Mouse (Mus musculus) 3134 (cell line): Measurements from ENCODE around the gene Mcat.
A peak's percentile ranks its signal among the peaks of the same experiment; 100 is the strongest.

ENCODE experiments used
- DNase-seq: peaks from one replicate; pipeline ENCODE4 v3.0.0-alpha.2; 2011; ENCODE audit warnings: low spot score; ENCODE audit not compliant: insufficient read length; ENCODE audit errors: extremely low read depth

Mcat gene

GRCm38 (mm10) chr15:83563327-83563856 lies at the start of gene Mcat, which contains the start of gene Tspo:
Mcat (minus strand) TSS chr15:83563787.
Tspo (plus strand) TSS chr15:83563592.
- peak; percentile 88 for DNase-seq

DNA sequence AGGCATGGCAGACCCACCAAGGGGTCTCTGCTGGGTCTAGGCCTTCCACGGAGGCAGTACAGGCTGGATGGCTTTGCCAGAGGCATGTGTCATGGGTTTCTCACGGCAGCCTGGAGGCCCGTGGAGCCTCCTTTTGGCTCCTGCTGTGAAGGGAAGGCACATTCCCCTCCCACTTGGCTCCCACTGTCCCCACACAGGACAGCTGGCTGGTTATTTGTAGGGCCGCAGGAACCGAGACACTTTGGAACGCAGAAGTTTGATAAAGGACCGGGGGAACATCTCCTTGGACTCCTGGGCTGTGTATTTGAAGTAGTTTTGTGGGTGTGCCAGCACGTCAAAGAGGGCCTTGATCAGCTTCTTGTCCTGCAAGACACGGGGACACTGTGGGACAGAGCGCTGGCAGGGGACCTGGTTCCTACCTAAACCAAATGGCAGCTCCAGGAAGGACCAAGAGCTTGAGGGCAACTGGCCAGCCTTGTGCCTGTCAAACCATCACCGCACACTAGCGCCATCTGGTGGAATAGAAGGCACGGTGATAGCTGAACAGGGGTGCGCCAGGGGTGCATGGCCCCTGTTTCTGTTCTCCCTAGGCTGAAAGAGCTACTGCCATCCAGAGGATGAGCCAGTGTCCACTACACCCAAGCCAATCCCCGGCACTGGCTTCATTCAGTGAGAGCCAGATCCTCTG lies 43.7 kb upstream of the Mcat start:
- DNase-seq, result peak; percentile 46

- DNase-seq, result no peak
These were observed 43.1 kb upstream of the Mcat start for GRCm38 (mm10) chr15:83606700-83607099.

DNA sequence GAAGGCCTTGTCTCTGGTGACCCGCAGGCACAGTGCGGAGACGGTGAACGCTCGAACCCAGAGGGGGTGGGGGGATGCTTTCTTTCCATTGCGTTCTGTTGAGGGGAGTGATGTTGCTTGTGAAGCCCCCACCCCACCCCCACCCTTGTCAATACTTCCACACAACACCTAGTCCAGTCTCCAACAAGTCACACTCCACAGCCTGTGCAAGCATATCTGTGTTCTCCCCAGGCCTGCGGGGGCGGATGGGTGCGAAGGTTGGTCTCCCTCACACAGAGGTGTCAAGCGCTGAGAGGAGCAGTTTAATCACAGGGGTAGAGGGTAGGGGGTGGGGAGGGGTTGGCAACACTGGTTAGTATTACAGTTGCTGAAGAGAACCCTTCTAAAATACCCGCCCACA lies 42.6 kb upstream of the Mcat start:
- DNase-seq, result no peak

- DNase-seq, result no peak
These were observed 39.8 kb upstream of the Mcat start for GRCm38 (mm10) chr15:83603426-83603825.

DNA sequence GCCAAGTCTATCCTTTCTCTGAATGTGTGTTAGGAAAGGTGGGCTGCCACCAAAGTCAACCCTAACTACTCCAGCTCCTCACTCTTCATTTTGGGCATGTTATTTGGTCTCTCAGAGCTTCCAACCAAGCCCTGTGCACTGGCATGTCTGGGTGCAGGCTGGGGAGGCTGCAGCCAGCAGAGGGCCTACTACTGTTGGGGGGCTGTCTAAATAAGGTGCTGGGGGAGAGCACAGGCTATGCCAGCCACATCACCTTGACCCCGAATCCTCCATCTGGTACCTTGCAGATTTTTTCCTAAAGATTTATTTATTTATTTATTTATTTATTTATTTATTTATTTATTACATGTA lies 39.4 kb upstream of the Mcat start:
- no peak for DNase-seq

DNA sequence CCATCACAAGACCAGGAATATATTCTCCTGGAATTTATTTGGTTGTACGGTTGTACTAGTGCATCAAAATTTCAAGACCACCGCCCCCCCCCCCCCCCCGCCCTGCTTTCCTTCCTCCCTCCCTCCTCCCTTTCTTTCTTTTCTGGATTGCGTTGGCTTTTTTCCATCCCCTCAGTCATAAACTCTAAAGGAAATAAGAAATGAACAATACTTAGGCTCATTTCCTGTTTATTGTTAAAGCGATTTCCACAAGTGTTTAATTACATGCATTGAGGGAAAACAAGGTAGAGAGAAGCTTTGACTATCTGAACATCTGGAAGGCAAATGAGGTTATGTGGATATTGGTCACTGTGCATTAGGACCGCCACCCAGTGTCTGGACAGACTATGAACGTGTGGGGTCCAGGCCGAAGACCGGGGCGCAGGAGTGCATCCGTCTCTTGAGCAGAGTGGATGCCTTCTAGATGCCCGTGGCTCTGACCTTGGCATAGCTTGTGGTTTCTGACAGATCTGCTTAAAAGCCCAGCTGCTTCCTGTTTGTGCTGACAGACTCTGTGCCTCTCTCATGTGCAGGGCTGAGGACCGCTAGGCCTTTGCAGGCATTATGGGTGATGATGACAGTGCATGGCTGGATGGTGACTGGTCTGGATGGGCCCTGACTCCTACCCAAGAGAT lies 38.9 kb upstream of the Mcat start:
- peak; percentile 34 for DNase-seq

DNA sequence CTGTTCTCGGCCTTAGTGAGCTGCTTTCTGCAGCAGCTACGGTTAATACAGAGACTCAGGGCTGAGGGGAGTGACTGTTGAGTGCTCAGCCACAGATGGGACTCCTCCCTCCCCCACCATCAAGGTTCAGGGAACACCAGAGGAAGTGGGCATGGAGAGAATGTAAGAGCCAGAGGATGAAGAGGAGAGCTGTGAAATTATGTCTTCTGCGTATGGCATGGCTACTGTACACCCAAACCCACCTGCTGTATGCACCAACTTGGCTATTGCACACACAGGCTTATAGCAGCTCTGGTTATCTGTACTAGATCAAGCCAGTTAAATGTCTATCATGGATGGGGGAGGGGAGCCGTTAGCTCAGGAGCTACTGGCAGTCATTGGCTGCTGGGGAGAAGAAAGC lies 37.6 kb upstream of the Mcat start:
- DNase-seq, result no peak

GRCm38 (mm10) chr15:83596833-83597232 lies 33.2 kb upstream of the Mcat start:
- no peak for DNase-seq

DNA sequence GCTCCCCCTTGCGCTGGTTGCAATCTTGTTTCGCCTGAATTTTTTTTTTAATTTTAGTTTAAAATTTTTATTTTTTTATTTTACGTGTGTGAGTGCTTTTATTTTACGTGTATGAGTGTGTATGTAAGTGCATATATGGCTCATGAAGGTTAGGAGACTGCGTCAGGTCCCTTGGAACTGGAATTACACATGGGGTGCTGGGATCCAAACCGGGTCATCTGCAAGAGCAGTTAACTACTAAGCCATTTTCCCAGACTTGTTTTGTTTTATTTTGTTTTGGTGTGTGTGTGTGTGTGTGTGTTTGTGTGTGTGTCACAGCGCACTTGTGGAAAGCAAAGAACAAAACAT lies 31.8 kb upstream of the Mcat start:
- no peak for DNase-seq

- peak; percentile 99 for DNase-seq
These were observed 31.2 kb upstream of the Mcat start, which contains the start of gene Ttll12 for GRCm38 (mm10) chr15:83594513-83595363. Ttll12 (minus strand) TSS chr15:83595157.

DNA sequence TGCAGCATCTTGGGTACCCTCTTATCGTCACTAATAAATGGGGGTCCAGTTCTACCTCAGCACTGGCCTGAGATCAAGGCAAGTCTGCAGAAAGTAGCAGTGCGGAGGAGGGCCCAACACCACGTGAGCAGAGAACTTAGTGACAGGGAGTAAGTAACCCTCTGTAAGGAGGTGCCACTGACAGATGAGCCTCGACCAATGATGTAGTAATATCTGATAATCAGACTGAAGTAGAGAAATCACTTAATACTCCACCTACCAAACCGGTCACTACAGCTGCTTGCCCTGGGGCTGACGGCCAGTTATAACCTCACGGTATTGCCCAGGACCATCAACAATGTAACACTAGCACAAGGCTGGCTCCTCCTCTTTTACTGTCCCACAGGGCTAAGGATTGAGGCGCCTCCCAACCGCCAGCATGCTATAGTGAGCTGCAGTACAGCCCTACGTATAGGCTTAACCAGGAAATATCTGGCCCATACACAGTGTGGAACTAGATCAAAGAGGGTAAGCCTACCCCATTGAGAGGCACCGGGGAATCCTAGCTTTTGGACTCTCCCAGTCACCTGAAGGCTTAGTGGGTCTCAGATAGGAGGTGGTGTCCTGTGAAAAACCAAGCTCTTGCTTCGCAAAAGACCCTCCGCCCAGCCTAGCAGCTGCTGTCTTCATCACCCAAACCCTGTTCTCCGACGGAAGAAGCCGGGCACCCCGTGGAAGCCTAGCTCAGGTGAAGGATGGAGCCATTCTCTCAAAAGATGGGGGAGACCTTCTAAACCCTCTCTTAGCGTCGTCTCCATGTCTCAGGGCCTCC lies 30.3 kb upstream of the Mcat start:
- DNase-seq, result peak; percentile 43

GRCm38 (mm10) chr15:83593189-83593585 lies 29.6 kb upstream of the Mcat start:
- peak; percentile 58 for DNase-seq

DNA sequence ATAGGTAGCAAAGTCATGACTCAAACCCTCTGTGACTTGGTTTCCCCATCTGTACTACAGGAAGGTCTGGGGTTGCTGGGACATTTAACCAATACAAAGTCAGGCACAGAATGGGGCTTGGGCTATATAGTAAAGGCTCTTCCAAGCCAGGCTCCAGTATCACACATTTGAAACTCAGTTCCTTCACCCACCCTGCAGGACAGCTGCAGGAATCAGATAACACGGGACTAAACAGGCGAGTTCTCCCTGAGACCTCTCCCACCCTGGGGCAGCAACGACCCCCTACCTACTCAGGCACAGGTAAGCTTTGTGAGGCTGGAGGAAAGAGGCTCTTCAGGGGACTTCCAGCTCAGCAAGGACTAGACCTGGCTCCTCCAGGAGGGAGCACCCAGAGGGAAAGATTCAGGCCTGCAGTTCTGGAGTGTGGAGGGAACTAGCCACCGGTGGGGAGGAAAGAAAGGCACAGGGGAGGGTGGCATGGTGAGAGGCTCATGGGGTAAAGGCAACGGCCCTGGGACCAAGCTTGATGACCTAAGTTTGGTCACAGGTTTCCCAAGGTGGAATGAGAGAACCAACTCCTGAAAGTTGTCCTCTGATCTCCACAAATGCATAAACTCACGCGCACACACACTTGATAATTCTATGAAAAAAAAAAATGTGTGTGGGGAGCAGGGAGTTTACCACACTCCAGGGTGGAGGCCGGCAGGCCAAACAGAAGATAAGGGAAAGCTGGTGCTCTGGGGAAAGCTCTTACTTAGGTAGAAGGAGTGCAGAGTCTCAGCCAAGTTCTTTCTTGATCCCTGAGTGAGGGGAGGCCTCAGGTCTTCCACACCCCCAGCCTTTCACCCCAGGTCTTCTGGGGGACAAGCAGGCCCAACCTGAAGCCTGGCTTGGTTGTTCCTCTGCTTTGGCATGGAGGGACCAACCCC lies 28.9 kb upstream of the Mcat start:
- DNase-seq, result no peak

- DNase-seq, result no peak
These were observed 28.2 kb upstream of the Mcat start for GRCm38 (mm10) chr15:83591758-83592157.

GRCm38 (mm10) chr15:83590841-83591240 lies 27.3 kb upstream of the Mcat start:
- DNase-seq, result no peak

DNA sequence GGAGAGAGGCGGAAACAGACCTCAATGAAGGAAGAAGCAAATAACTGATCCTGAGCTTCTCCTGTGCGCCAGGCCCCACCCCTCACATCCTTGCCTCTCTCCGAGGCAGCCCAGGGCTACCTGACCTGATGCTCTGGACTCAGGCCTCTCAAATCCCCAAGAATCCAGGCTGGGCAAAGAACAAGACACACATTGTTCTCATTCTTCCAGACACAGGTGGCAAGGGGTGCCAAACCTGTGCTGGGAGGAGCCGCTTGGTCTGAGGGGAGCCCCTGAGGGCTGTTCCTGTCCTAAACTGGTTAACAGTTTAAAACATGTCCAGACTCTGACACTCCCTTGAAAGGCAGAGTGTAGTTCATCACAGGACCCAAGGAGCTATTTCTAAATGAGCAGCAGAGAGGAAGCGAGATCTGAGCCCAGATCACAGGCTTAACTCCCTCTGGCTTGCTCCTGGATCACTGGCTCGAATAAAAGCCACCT lies 21.2 kb upstream of the Mcat start:
- DNase-seq, result no peak

GRCm38 (mm10) chr15:83583419-83584156 lies 20.0 kb upstream of the Mcat start:
- no peak for DNase-seq

DNA sequence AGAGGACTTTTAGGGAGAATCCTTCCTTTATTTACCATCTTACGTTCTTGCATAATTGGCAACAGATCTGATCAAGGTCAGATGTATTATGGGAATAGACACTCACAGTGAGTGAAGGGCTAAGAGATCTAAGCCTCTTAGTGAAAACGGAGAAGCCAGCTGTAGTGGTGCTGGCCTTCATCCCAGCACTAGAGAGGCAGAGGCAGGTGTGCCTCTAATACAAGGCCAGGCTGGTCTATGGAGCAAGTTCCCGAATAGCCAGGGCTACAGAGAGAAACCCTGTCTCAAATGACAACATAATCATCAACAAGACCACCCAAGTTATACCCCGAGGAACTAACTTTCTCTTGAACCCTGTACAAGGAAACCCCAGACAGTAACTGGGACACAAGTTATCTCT lies 19.3 kb upstream of the Mcat start:
- no peak for DNase-seq
